Mouse (Mus musculus) spleen, adult 2 months (tissue): ENCODE results near the gene Apobr.

Experiments
- CTCF ChIP-seq: fragments of 200-500 bp; IDR thresholded peaks from 2 replicates; pipeline ENCODE4 v1.5.1; 2011; ENCODE audit warnings: mild to moderate bottlenecking, inconsistent platforms; ENCODE audit not compliant: insufficient read depth, insufficient read length, insufficient replicate concordance; ENCODE audit errors: extremely low read depth
- POLR2A ChIP-seq: fragments of 200-500 bp; IDR thresholded peaks from 2 replicates; pipeline ENCODE4 v1.6.1; 2011; ENCODE audit warnings: low read depth, low read length, inconsistent platforms

GRCm38 (mm10) chr7:126628111-126628510 is 43.4 kb downstream of the Apobr start:
- TF ChIP-seq POLR2A (no peak), CTCF (no peak)
